Mouse (Mus musculus): ENCODE data around the gene Lpcat1. TPM values are rescaled to one million over a fixed set of nuclear protein-coding genes. Genes with fewer than 3 reads are reported as not detected.
A peak's percentile ranks its signal among the peaks of the same experiment; 100 is the strongest.

The Lpcat1 gene
- polyA plus RNA-seq, 2 experiments, result 61.0 to 63.7 TPM

DNA sequence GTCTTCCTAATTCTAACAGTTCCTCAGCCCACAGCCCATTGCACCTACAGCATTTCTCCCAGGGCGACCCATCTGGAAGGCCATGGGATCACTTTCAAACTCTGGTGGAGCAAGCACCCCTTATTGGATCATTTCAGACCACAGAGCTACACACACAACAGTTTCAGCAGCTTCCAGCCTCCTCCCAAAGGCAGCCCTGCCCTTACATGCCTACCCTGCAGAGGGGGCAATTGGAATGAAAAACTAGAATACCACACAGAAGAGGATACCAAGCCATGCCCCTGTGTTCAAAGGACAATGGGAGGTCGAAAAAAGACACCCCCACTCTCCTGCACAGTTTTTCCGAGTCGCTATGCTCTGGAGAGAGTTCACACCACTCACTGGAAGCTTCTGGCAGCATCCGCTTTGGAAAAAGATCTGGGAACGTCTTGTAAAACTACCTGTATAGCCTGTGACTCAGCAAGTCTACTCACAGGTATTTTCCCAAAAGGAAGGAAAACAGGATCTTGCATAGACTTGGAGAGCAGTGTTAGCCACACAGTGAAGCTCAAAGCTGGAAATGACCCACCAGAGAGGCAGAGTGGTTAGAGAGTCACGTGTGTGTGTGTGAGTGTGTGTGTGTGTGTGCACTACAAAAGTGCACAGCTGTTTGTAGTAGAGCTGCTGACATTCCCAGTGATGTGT, 34.4 kb upstream of the Lpcat1 start:
- no peaks in the 10 kb centered on the region for H3K27me3 ChIP-seq (ENCODE audit: control insufficient read depth, insufficient read depth, low read length)
- no peak overlapping the region for H3K4me2 ChIP-seq (ENCODE audit: low read depth)
- H3K4me1 ChIP-seq (replicated peaks; ENCODE audit: control insufficient read depth in 2 of 2, insufficient read depth in 2 of 2, low read length in 1 of 2), result peaks cover 44 to 45% of the 10 kb centered on the region in 2 experiments
- H3K9ac ChIP-seq (replicated peaks), result peak overlapping the region; percentile 13; the same call in 1 of the 2 replicates
- 74% methylated on average over 7 of the region's 7 CpGs for WGBS (ENCODE audit: insufficient replicate concordance)
- DNase-seq (ENCODE audit: low read depth in 3 of 3, low spot score in 3 of 3) (no peak), ATAC-seq (ENCODE audit: insufficient read depth) (no peak)
- H3K9me3 ChIP-seq (ENCODE audit: control insufficient read depth, low read length), result no peaks in the 10 kb centered on the region
- H3K36me3 ChIP-seq (replicated peaks; ENCODE audit: control insufficient read depth, insufficient read depth, low read depth), result no peaks in the 10 kb centered on the region
- peak overlapping the region; percentile 25 for H3K27ac ChIP-seq
- TF ChIP-seq CTCF (IDR thresholded peaks at IDR 0.05; ENCODE audit: low read depth) (peak; percentile 62), EP300 (IDR thresholded peaks at IDR 0.05; ENCODE audit: low read depth) (no peak)
- no peak overlapping the region for H3K4me3 ChIP-seq (ENCODE audit: insufficient read depth in 1 of 2, low read depth in 2 of 2, low read length in 2 of 2)

DNA sequence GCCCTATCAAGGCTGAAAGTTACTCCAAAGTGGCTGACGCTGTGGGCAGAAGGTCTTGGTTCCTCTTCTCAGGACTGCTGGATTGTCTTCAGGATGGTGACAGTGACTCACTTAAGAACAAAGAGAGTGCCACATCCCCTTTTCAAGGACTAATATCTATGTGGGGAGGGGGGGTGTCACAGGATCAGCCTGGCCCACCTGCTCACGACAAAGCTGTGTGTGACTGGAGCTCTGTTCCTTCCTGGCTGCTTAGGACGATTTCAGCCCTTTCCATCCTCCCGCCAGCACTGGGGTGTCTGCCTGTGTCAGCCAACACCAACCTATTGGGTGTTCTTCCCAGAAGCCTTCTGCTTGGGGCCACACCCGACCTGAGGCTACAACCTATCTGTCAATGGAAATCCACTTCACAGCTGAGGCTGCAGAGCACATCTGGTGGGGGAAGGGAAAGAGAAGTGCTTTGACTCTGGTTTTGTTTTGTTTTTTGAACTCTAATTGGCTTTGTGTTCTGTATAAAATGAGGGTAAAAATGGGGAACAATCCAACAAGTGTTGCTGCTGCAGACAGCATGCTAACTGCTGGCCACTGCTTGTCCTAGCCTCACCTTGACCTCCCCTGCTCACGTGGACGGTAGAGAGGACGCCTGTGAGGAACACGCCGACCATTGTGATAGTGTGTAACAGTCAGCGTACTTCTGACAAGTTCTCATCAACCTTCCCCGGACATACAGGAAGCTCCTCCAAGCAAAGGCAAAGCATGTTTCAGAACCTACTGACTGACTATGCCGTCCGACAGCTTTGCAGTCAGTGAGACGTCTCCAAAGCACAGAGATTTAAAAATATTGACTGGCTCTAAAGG, 33.1 kb upstream of the Lpcat1 start:
- no peaks in the 10 kb centered on the region for H3K27me3 ChIP-seq (ENCODE audit: control insufficient read depth, insufficient read depth, low read length)
- H3K4me1 ChIP-seq (replicated peaks; ENCODE audit: control insufficient read depth in 2 of 2, insufficient read depth in 2 of 2, low read length in 1 of 2), result peaks cover 44 to 45% of the 10 kb centered on the region in 2 experiments
- peak; percentile 84 for ATAC-seq (ENCODE audit: insufficient read depth)
- TF ChIP-seq EP300 (IDR thresholded peaks at IDR 0.05; ENCODE audit: low read depth) (no peak), CTCF (IDR thresholded peaks at IDR 0.05; ENCODE audit: low read depth) (no peak)
- H3K36me3 ChIP-seq (replicated peaks; ENCODE audit: control insufficient read depth, insufficient read depth, low read depth), result no peaks in the 10 kb centered on the region
- 48% methylated on average over 15 of the region's 15 CpGs for WGBS (ENCODE audit: insufficient replicate concordance)
- peak overlapping the region; percentile 47 for H3K4me2 ChIP-seq (ENCODE audit: low read depth)
- DNase-seq (ENCODE audit: low read depth in 3 of 3, low spot score in 3 of 3), result peak in 2 of 3 experiments; percentile 50 to 52
- H3K27ac ChIP-seq, result peak overlapping the region; percentile 61
- H3K9ac ChIP-seq (replicated peaks), result peak overlapping the region; percentile 55
- no peaks in the 10 kb centered on the region for H3K9me3 ChIP-seq (ENCODE audit: control insufficient read depth, low read length)
- H3K4me3 ChIP-seq (ENCODE audit: insufficient read depth in 1 of 2, low read depth in 2 of 2, low read length in 2 of 2), result no peak overlapping the region

DNA sequence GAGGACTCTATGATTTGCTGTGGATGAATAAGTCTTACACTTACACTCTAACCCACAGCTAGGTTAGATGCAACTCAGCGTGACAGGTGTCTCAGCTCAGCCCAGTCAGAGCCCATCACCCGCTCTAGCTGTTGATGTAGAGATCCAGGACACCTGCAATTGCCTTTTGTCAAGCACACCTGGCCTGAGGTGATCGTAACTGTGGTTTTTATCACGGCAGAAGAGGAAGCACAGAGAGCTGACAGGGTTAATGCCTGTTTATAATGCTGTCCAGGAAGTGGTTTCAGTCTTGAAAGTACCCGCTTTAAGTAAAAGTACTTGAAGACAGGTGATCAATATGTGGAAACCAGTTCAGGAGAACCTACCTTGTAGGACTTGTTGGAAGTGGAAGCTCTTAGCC, 32.3 kb upstream of the Lpcat1 start:
- Histone ChIP-seq H3K4me1 (replicated peaks; ENCODE audit: control insufficient read depth in 2 of 2, insufficient read depth in 2 of 2, low read length in 1 of 2) (peaks cover 44 to 45% of the 10 kb centered on the region in 2 experiments), H3K27ac (no peak overlapping the region; the same call in 1 of the 2 replicates), H3K36me3 (replicated peaks; ENCODE audit: control insufficient read depth, insufficient read depth, low read depth) (no peaks in the 10 kb centered on the region), H3K9ac (replicated peaks) (peak overlapping the region; percentile 9; the same call in 1 of the 2 replicates), H3K4me3 (ENCODE audit: insufficient read depth in 1 of 2, low read depth in 2 of 2, low read length in 2 of 2) (no peak overlapping the region), H3K9me3 (ENCODE audit: control insufficient read depth, low read length) (no peaks in the 10 kb centered on the region), H3K27me3 (ENCODE audit: control insufficient read depth, insufficient read depth, low read length) (no peaks in the 10 kb centered on the region), H3K4me2 (ENCODE audit: low read depth) (no peak overlapping the region)
- WGBS (ENCODE audit: insufficient replicate concordance), result 56% methylated on average over 5 of the region's 5 CpGs
- ATAC-seq (ENCODE audit: insufficient read depth) (no peak), DNase-seq (ENCODE audit: low read depth in 3 of 3, low spot score in 3 of 3) (no peak)
- TF ChIP-seq CTCF (IDR thresholded peaks at IDR 0.05; ENCODE audit: low read depth) (no peak), EP300 (IDR thresholded peaks at IDR 0.05; ENCODE audit: low read depth) (no peak)

DNA sequence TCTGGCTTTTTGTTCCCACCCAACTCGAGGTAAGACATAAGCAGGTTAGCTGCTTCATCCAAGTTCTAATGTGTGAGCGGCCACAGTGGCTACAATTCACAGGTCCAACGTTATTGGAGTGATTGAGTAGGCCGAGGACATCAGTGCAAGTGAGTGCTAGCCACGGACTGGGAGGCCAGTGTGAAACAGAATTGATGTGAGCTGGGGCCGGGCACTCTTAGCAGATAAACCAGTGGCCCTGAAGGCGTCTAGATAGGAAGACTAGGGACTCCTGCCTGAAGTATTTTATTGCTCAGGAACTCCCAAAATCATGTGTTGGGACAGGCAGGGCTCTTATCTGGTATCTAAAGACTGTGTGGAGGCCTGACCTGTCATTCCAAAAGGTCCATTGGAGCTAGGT, 31.3 kb upstream of the Lpcat1 start:
- TF ChIP-seq CTCF (IDR thresholded peaks at IDR 0.05; ENCODE audit: low read depth) (no peak), EP300 (IDR thresholded peaks at IDR 0.05; ENCODE audit: low read depth) (no peak; the same call in 1 of the 2 replicates)
- peak; percentile 55 for ATAC-seq (ENCODE audit: insufficient read depth)
- H3K27ac ChIP-seq, result peak overlapping the region; percentile 63

GRCm38 (mm10) chr13:73439057-73439456, 27.9 kb upstream of the Lpcat1 start:
- H3K9ac ChIP-seq (replicated peaks), result no peak overlapping the region
- DNase-seq (ENCODE audit: low read depth in 3 of 3, low spot score in 3 of 3), result no peak
- no peak overlapping the region for H3K4me3 ChIP-seq (ENCODE audit: insufficient read depth in 1 of 2, low read depth in 2 of 2, low read length in 2 of 2)
- H3K27ac ChIP-seq, result no peak overlapping the region; the same call in 1 of the 2 replicates
- H3K27me3 ChIP-seq (ENCODE audit: control insufficient read depth, insufficient read depth, low read length), result no peaks in the 10 kb centered on the region
- no peaks in the 10 kb centered on the region for H3K9me3 ChIP-seq (ENCODE audit: control insufficient read depth, low read length)
- WGBS (ENCODE audit: insufficient replicate concordance), result 82% methylated on average over 9 of the region's 9 CpGs
- no peak overlapping the region for H3K4me2 ChIP-seq (ENCODE audit: low read depth)
- no peak for TF ChIP-seq CTCF (IDR thresholded peaks at IDR 0.05; ENCODE audit: low read depth)
- TF ChIP-seq EP300 (IDR thresholded peaks at IDR 0.05; ENCODE audit: low read depth), result no peak
- ATAC-seq (ENCODE audit: insufficient read depth), result no peak
- H3K36me3 ChIP-seq (replicated peaks; ENCODE audit: control insufficient read depth, insufficient read depth, low read depth), result no peaks in the 10 kb centered on the region
- H3K4me1 ChIP-seq (replicated peaks; ENCODE audit: control insufficient read depth in 2 of 2, insufficient read depth in 2 of 2, low read length in 1 of 2), result peaks cover 63% of the 10 kb centered on the region in 2 experiments

More for the DNA sequence above, 31.3 kb upstream of the Lpcat1 start:
- no peak for DNase-seq (ENCODE audit: low read depth in 3 of 3, low spot score in 3 of 3)
- Histone ChIP-seq H3K4me2 (ENCODE audit: low read depth) (no peak overlapping the region), H3K9ac (replicated peaks) (no peak overlapping the region; the same call in 1 of the 2 replicates), H3K4me3 (ENCODE audit: insufficient read depth in 1 of 2, low read depth in 2 of 2, low read length in 2 of 2) (no peak overlapping the region), H3K27me3 (ENCODE audit: control insufficient read depth, insufficient read depth, low read length) (no peaks in the 10 kb centered on the region), H3K36me3 (replicated peaks; ENCODE audit: control insufficient read depth, insufficient read depth, low read depth) (no peaks in the 10 kb centered on the region), H3K4me1 (replicated peaks; ENCODE audit: control insufficient read depth in 2 of 2, insufficient read depth in 2 of 2, low read length in 1 of 2) (peaks cover 45 to 48% of the 10 kb centered on the region in 2 experiments), H3K9me3 (ENCODE audit: control insufficient read depth, low read length) (no peaks in the 10 kb centered on the region)
- WGBS (ENCODE audit: insufficient replicate concordance), result 49% methylated on average over 7 of the region's 7 CpGs
